Mouse (Mus musculus) ovary, postnatal 36 days (tissue): ENCODE data around the gene Wwtr1.

Experiments used
- DNase-seq: peaks from one replicate; pipeline ENCODE4 v3.0.0; 2022; ENCODE audit warnings: low spot score, mixed read lengths

The Wwtr1 gene

DNA sequence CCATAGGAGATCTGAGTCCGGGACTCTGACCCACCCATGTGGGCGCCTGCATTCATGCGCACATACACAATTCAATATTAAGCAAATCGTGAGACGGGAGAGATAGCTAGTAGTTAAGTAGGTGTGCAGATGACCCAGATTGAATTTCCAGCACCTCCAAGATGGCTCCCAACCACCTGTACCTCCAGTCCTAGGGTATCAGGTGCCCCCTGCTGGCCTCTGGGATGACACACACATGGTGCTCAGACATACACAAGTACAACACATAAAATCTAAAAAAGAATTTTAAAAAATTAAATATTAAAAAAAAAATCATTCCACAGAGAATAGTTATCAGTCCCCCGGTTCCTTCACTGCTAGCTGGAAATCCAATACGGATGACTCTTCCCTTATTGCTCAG, 60.7 kb downstream of the Wwtr1 start:
- no peak for DNase-seq

DNA sequence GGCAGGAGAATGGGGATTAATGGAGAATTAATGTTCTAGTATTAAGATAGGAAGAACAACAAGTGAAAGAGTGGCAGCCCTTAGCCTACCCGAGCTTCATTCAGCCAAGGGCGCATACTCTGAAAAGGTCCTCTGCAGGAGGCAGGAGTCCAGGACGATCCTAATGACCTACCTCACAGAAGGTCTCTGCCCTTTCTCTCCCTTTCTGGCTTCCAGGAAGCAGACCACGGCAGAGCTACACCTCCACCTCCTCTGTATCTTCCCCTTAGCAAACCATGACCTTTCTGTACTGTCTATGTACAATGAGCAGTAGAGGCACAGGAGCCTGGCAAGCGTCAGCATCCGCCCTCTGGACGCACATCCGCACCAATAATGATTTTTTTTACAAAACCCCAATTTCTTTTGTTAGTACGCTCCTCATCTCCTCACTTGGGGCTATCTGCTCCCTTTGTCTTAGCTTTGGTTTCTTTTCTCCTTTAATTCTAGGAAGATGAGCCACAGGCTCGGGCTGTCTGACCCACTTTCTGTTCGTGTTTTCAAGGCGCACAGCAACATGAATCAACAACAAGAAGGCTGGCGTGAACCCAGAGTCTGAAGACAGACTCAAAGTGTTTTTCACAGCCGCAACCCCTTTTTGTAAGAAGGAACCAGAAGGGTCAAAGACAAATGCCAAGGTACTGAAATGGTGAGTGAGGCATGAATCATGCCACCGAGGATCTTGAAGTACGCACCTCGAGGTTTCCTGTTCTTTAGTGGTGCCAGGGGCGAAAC, 63.7 kb downstream of the Wwtr1 start:
- peak; percentile 28 for DNase-seq

DNA sequence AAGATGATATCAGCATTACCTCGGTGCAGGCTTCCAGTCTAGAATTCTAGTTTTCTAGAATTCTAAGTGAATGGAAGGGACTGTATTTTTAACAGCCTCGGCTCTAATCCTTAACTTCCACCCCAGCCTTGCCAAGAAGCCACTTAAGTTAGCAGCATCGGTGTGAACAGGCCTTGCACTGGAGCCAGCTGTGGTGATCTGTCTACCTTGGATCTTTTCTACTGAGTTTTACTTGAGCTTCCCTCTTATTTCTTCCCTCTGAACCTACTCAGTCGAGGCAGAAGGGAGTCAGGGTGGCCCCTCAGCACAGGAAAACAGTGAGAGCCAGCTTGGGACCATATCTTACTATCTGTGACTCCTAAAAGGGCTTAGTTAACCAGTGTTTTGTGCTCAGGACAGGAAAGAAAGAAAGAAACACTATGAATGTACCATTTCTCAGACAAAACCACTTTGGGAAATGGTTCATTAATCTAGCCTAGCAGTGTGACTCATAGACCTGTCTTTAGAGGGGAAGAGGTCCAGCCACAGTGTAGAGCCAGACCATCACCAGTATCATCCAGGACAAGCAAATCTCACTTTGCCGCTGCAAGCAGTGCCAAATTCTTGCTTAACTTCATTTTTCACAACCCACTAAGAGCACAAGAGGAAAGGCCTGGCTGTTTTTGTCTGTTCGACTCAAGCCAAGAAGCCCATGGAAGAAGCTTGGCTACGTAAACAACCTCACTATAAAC, 65.6 kb downstream of the Wwtr1 start:
- no peak for DNase-seq

DNA sequence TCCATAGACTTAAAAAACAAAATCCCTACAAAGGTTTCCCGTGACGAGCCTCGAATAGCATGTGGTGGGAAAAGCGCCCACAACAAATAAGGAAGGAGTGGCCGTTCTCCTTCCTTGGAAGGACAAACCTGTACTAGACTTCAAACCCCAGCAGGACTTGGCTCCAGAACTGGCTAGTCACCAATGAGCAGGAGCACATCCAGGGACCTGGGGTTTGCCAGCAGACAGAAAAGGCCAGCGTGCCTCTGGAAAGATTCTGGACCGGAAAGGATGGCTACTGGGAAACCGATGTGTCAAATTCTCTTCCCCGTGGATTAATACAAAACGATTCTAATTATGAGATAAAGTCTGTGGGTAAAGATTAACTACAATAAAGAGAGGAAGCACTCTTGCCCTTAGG, 69.7 kb downstream of the Wwtr1 start:
- DNase-seq, result no peak

DNA sequence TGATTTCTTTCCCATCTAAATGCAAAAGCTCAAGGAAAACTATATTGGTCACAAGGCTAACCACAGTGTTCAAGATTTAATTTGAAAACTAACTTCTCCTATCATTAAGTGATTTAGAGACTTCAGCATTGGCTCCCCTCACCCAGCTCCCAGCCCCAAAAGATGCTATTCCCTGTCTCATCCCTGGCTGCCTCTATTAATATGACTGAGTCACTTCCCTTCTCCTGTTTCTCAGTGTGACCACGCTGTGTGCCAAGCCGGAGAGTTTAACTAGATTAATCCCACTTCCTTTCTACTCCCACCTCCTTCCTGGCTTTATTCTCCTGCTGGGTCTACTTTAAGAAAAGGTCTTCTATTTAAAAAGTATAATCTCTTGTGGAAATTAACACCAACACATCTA, 71.0 kb downstream of the Wwtr1 start:
- DNase-seq, result no peak

DNA sequence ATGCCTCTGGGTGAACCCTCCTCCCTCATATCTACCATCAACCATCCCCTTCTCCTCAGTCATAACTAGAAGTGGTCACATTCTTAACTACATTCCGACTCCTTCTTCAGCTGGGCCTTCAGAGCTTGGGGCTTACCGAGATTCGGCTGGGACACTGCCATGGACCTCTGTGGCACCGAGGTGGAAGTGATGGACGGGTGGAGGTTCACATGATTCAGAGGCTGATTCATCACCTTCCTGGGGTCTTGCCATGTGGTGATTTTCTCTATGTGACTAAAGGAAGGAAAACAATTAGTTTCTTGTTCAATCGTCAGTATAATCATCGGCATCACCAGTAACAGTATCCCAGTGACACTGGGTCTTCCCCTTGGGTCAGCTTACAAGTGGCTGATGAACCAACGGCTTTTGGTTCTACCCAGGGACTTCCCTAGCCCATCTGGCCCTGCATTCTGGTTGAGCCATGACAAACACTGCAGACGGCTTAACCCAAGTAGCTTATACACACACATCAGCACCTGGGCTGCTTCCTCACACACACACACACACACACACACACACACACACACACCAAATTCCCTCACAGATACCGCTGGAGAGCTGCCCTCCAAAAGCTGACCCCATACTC, 74.0 kb downstream of the Wwtr1 start:
- DNase-seq, result no peak

DNA sequence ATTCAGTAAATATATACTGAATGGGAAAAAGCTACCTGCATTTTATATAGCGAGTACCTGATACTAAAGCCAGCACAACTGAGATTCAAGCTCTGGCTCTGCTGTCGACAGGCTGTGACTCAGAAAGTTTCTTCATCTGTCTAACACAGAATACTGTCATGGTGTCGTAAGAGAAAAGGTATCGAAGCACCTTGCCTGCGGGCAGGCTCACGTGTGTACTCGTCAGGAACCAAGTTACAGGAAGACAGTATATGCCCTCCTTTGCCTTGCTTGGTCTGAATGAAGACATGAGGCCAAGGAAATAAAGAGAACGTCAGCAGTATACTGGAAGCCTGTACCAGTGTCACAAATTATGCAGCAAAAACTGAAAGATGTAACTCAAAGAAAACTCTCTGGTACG, 74.9 kb downstream of the Wwtr1 start:
- DNase-seq, result no peak

DNA sequence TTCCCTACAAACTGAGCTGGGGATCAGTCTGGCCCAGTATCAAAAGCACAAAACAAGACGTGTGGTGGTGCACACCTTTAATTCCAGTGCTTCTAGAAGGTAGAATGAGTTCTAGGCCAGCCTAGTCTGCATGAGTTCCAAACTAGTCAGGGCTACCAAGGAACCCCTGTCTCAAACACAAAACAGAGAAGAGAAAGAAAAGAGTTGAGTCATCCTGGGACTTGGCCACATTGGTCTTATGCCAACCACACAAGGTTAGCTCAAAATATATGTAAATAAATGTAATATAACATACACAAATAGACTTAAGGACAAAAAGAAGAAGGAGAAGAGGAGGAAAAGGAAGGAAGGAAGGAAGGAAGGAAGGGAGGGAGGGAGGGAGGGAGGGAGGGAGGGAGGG, 77.9 kb downstream of the Wwtr1 start:
- DNase-seq, result no peak

DNA sequence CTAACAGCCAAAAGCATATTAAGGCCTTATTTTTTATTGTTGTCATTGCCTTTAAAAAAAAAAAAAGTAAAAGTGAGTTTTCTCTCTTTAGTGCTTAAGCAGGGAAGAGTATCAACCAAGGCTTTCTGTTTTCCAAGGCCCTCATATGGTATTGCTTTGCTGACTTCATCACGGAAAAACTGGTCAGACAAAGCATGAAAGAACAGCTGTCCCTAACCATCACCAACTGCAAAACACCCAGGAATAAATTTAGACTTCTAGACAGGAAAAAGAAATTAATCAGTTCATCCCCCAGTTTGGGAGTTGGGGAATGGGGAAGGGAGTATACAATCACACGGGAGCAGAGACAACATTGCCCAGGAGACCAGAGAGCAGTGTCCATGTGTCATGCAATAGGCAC, 79.3 kb downstream of the Wwtr1 start:
- DNase-seq, result no peak

DNA sequence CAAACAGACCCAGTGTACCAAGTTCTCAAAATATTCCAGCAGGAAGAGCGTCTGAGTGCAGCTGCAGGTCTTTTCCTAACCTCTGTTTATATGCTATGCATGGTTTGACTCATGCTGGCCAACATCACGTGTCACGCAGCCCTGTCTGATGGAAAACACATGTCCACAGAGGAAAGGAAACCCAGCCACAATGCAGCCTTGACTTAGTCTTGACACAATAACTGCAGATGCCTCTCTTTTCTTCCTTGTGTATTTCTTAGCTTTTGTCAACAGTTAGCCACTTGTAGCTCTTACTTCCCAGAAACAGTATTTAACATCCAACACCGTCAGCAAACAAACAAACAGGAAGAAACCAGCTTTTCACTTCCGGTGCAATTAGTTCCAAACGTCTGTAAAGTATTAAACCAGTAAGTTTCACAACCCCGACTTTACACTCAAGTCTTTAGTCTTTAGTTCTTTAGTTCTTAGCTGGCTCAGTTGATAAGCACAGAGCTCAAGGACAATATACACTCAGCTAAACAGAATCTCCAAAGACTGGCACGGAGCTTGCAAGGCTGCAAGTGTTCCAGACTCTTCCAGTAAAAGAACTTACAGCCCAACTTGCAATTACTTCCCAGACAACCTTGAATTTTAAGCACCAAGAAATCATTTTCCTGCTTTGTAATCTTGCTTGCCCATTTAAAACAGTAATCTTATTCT, 88.1 kb downstream of the Wwtr1 start:
- peak; percentile 16 for DNase-seq

DNA sequence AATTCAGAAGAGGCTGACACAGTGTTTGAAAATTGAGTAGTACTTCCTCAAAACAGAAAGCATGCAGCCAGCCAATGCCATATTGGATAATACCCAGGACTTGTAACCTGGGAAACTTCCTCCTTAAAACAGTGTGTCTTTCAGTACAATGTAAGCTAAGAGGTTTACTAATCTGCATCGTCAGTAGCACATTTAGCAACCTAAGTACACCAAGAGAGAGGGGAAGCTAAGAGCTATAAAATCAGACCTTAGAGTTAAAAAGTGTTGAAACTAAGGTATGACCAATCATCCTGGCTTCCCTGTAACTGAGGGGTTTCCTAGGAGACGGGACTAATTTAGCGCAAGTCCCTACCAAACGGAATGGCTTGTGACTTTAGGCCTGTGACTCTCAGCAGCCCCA, 89.6 kb downstream of the Wwtr1 start:
- no peak for DNase-seq

DNA sequence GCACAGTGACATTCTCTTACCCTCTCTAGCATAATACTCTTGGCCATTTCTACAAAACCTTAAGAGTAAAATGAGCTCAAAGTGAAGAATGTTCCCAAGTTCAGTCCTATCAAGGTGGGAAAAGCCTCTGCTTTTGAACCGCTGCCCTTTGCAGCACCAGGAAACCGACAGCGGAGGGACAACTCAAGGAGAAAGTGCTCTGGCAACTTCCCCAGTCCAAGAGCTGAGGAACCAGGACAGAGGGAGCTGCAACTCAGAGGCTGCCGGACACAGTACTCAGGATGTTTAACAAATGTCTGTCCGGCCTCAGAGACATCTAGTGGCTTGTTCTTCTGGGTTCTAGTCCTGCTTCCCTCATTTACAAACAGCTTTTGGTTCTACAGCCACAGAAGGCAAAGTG, 93.7 kb downstream of the Wwtr1 start:
- DNase-seq, result no peak

DNA sequence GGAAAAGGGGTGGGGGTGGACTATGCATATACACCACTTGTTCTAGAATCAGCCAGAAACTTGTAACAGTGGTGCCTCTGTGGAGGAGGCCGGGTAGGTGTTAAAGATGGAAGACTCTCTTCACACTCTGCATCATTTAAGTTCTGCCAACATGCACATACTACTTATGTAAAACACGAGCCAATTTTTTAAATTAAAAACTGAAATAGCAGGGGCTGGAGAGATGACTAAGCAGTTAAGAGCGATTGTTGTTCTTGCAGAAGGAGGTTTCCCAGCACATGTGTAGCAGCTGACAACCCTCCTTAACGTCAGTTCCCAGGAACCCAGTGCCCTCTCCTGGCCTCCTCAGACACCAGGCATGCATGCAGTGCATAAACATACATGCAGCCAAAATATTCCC, 95.1 kb downstream of the Wwtr1 start:
- no peak for DNase-seq

DNA sequence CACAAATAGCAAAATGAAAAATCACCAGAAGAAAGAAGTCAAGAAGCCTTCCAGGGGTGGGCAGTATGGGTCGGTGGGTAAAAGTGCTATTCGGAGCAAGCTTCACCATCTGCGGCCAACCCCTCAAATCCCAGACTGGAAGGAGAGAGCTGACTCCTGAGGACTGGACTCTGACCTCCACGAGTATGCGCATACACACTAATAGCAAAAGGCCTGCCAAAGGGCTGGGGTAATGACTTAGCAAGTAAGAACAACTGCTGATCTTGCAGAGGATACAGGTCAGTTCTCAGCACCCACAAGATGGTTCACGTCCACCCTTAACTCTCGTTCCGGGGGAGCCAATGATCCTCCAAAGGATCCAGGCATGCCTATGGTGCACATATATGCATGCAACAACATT, 101.3 kb downstream of the Wwtr1 start:
- no peak for DNase-seq

DNA sequence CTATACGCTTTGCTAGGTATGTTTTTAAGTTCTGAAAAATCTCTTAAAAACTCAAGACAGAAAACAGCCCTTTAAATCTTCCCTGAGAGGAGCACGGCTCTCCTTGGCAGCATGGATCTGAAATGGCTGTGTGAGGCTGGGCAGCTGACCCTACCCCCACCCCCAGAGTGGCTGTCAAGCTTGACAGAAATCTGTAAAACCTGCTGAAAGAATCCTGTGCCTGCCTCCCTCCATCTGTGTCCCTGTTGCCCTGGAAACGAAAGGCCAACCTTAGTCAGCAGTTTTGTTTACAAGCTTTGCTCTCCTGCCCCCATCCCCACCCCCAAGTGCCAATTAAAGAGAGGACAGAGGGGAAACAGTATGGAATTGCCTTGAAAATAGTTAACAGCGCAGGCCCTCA, 103.3 kb downstream of the Wwtr1 start:
- DNase-seq, result no peak

DNA sequence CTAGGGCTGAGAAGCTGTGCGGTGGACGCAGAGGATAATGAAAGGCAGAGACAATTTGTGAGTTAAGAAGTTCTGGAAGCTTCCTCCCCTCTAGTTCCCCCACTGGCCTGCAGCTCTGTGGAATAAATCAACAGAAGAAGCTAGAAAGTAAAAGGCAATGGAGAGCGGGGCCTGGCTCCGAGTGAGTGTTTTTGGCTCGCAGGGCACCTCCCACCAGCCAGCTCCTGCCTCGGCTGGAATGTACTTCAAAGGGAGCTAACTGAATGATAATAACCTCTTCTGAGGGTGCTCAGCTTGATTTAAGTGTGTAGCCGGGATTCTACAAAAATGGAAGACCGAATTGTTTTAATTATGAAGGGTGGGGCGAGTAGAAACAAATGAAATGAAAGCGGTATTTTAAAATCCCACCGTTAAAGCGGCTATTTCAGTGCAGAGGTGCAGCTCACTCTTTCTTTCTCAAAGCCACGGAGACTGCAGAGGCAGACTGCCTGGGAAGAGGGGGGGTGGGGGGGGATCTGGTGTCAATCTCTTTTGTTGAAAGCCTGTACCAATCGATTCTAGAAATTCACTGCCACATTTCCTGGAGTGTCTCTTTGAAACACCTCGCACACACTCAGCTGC, 104.6 kb downstream of the Wwtr1 start:
- peak; percentile 49 for DNase-seq

DNA sequence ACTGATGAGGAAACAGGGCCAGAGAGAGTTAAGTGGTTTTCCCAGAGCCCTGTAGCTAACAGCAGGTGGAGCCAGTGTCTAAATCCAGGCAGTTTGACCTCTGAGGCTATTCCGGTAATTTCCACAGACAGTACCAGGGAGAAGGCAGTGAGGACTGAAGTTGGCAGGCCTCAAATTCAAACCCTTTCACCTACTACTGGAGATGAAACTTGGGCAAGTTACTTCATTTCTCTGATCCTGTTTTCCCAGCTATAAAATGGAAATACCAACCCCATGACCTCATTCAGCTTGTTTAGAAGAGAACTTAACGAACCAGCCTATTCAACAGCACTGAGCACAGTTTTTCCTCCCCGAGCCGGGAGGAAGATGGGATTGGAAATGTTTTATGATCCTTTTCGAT, 105.4 kb downstream of the Wwtr1 start:
- peak; percentile 46 for DNase-seq

DNA sequence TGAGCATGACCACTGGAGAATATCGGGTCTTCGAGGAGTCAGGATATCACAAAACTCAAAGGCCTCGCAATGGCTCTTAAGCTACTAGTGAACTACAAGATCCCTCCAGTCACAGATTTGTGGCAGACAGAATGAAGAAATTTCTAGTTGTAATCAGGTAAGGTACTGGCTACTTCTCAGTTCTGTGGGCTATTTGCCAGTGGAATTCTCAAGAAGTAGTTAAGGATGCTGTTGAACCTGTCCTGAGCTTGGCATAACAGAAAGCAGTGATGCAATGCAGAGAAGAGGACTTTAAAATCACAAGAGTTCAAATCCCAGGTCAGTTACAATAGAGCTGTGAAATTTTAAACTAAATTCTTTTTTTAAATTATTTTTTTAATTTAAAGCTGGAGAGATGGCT, 106.4 kb downstream of the Wwtr1 start:
- no peak for DNase-seq

DNA sequence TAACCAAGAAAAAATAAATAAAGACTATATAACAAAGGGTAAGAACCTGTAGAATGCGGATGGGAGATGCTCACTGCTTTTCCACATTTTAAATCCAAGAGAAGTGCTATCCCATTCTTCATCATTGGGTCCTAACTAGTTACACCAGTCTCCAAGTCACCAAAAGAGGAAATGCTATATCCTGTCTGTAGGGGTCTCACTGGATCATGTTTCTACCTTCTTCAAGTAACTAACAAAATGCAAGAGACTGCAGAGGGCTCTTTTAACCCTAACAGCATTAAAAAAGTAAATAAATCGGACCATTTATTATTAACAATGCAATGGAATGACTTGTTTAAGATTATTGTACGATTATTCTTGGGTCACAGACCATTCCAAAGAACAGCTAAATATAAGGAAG, 109.4 kb downstream of the Wwtr1 start:
- DNase-seq, result no peak

DNA sequence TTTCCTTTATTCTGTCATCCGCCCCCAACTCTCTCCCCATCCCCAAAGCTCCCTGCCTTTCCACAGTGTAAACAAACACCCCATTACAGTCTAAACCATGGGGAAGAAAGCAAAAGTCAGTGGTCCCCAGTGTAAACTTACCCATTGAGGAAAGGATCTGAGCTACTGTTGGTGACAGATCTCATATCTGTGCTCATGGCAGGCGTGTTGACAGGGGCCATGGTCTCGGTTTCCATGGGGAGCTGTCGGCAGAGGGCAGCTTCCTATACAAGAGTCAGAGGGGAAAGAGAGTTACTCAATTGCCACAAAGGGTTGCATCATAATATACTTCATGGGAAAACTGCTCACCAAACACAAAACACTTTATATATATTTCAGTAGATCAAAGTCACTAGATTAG, 112.4 kb downstream of the Wwtr1 start:
- no peak for DNase-seq

DNA sequence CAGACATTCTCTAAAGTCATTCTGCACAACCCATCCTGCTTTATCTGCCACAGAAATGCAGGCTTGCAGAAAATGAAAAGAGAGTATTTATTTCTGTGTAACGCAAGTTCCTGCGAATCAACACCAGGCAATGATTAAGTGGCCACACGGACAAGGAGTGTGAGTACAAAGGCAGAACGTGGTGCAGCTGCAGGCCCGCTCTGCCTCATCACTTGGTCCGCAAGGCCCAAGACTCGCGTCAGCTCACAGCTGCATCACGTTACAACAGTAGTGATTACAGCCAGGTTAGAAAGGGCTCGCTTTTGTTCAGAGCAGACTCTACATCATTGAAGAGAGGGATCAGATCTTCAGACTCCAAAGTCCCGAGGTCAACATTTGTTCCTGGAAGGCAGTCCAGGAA, 117.1 kb downstream of the Wwtr1 start:
- DNase-seq, result no peak

DNA sequence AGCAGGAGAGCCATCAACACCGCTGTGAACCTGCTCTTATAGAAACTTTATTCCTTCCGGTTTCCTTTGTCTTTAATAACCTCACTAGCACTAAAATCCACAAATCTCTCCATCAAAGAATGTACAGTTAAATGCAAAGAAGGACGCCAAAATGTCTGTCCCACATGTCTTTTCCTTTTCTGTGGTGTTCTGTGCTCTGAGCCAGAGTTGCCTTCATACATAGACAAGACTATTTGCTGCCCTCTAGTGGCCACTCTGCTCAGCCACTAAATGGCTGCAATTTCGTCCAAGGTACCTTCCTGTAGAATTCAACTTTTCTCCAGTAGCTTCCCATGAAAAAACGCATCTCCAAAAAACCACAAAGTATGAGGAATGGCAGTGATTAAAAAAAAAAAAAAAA, 127.3 kb downstream of the Wwtr1 start:
- peak; percentile 45 for DNase-seq
